Mouse (Mus musculus): Measurements from ENCODE around the gene Clcc1.

Clcc1 gene

GRCm38 (mm10) chr3:108701256-108701655 lies 47.5 kb downstream of the Clcc1 start:
- peak; percentile 42 for DNase-seq (ENCODE audit: low read depth, low spot score)

- DNase-seq (ENCODE audit: low read depth, low spot score), result no peak
Measured at GRCm38 (mm10) chr3:108702789-108703188, 49.1 kb downstream of the Clcc1 start.

- no peak for DNase-seq (ENCODE audit: low read depth, low spot score)
Measured at GRCm38 (mm10) chr3:108711296-108711695, 57.6 kb downstream of the Clcc1 start.

- peak; percentile 16 for DNase-seq (ENCODE audit: low read depth, low spot score)
Measured at GRCm38 (mm10) chr3:108713065-108713675, 59.5 kb downstream of the Clcc1 start.

- no peak for DNase-seq (ENCODE audit: low read depth, low spot score)
Measured at GRCm38 (mm10) chr3:108714837-108715236, 61.1 kb downstream of the Clcc1 start.

GRCm38 (mm10) chr3:108717896-108718502 lies 64.3 kb downstream of the Clcc1 start:
- peak; percentile 29 for DNase-seq (ENCODE audit: low read depth, low spot score)

- no peak for DNase-seq (ENCODE audit: low read depth, low spot score)
Measured at GRCm38 (mm10) chr3:108719357-108719756, 65.6 kb downstream of the Clcc1 start.

- DNase-seq (ENCODE audit: low read depth, low spot score), result no peak
Measured at GRCm38 (mm10) chr3:108719761-108720160, 66.0 kb downstream of the Clcc1 start.

- DNase-seq (ENCODE audit: low read depth, low spot score), result peak; percentile 31
Measured at GRCm38 (mm10) chr3:108721076-108721991, 67.6 kb downstream of the Clcc1 start.

- DNase-seq (ENCODE audit: low read depth, low spot score), result peak; percentile 95
Measured at GRCm38 (mm10) chr3:108722036-108722872, 68.5 kb downstream of the Clcc1 start, which contains the start of gene Gpsm2. TSS of gene Gpsm2 (minus strand) at chr3:108722309.

GRCm38 (mm10) chr3:108726413-108726812 lies 72.7 kb downstream of the Clcc1 start:
- DNase-seq (ENCODE audit: low read depth, low spot score), result no peak

GRCm38 (mm10) chr3:108727344-108727743 lies 73.6 kb downstream of the Clcc1 start:
- no peak for DNase-seq (ENCODE audit: low read depth, low spot score)

- DNase-seq (ENCODE audit: low read depth, low spot score), result no peak
Measured at GRCm38 (mm10) chr3:108727776-108728175, 74.1 kb downstream of the Clcc1 start.

Measured in CD4-positive, CD25-positive, alpha-beta regulatory T cell, adult 2 months (primary cell).